23 mouse cellular contexts compared by ENCODE assay signal in the genomic region with DNA sequence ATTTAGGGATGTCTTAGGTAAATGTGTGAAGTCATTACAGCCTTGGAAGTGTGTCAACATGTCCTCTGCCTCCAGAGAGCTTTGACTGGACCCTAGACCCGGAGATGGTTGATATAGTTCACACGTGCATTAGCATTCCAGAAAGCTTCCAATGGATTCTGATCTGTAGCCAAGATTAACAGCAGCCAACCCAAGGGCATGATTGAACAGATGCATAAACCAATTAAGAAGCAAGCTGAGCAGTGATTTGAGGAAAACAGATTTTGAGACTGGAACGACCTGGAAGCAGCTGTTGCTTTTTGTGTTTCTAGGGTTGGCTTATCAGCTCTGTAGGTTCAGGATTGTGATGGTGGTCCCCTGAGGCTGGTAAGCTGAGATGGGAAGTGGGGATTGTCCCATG.
DNase-seq lines count a peak whose midpoint lies in the region; ATAC-seq and TF ChIP-seq lines count a peak whose summit lies in the region.
"Had no signal": no experiment of that assay in that cellular context is flagged by ENCODE, and none has a peak within 500 bp of the region (broad histone marks: within the 10 kb centered on the region; RNA-seq: fewer than 3 reads in every experiment).

No protein-coding gene starts in this region.

- 29% methylated on average over 3 of the region's 3 CpGs for WGBS in embryonic facial prominence, embryonic 14.5 days
- 74% methylated on average over 3 of the region's 3 CpGs for WGBS in embryonic facial prominence, embryonic 10.5 days
- 26% methylated on average over 3 of the region's 3 CpGs for WGBS in hindbrain, embryonic 16.5 days
- 61% methylated on average over 3 of the region's 3 CpGs for WGBS in hindbrain, embryonic 13.5 days
- 43% methylated on average over 3 of the region's 3 CpGs for WGBS in midbrain, embryonic 15.5 days
- WGBS in midbrain, embryonic 11.5 days, result 80% methylated on average over 3 of the region's 3 CpGs

- no peak overlapping the region for H3K4me3 ChIP-seq in embryonic facial prominence, embryonic 14.5 days (ENCODE audit: low read depth, low read length)
- no peak overlapping the region for H3K4me3 ChIP-seq in embryonic facial prominence, embryonic 10.5 days
- no peak overlapping the region for H3K4me3 ChIP-seq in hindbrain, embryonic 16.5 days (ENCODE audit: low read length)
- no peak overlapping the region for H3K4me3 ChIP-seq in hindbrain, embryonic 13.5 days
- no peak overlapping the region for H3K4me3 ChIP-seq in midbrain, embryonic 15.5 days
- no peak overlapping the region for H3K4me3 ChIP-seq in midbrain, embryonic 11.5 days (ENCODE audit: low read depth, low read length)
- H3K4me3 ChIP-seq: heart, adult 2 months; heart, embryonic 13.5 days; left cerebral cortex, adult 2 months; liver, embryonic 15.5 days had no signal

- no peaks in the 10 kb centered on the region for H3K27me3 ChIP-seq in embryonic facial prominence, embryonic 14.5 days (replicated peaks; ENCODE audit: control insufficient read depth, insufficient read depth, low read length)
- H3K27me3 ChIP-seq in embryonic facial prominence, embryonic 10.5 days (replicated peaks; ENCODE audit: low read depth, poor library complexity, severe bottlenecking), result no peaks in the 10 kb centered on the region
- H3K27me3 ChIP-seq in hindbrain, embryonic 16.5 days (replicated peaks; ENCODE audit: control insufficient read depth, insufficient read depth, low read length), result no peaks in the 10 kb centered on the region
- H3K27me3 ChIP-seq in hindbrain, embryonic 13.5 days, result no peaks in the 10 kb centered on the region
- no peaks in the 10 kb centered on the region for H3K27me3 ChIP-seq in midbrain, embryonic 15.5 days (replicated peaks)
- no peaks in the 10 kb centered on the region for H3K27me3 ChIP-seq in midbrain, embryonic 11.5 days (ENCODE audit: control insufficient read depth, insufficient read depth, low read length)
- H3K27me3 ChIP-seq: heart, embryonic 13.5 days; liver, embryonic 15.5 days had no signal

- peak; percentile 35 for DNase-seq in embryonic facial prominence, embryonic 14.5 days (ENCODE audit: low spot score)
- no peak for DNase-seq in embryonic facial prominence, embryonic 10.5 days (ENCODE audit: low spot score)
- DNase-seq in midbrain, embryonic 11.5 days (ENCODE audit: low spot score, missing footprints), result no peak
- DNase-seq in brain, embryonic 14.5 days (ENCODE audit: low read depth), result peak; percentile 77
- no peak for DNase-seq in left cerebral cortex, adult 11 months (ENCODE audit: low spot score)
- DNase-seq: adrenal gland, postnatal 14 days; cerebellum, adult 9-10 months; gastrocnemius, postnatal 36 days; heart, adult 2 months; heart, postnatal 14 days; kidney, adult 11 months; layer of hippocampus, adult 9-11 months; liver; right cerebral cortex, postnatal 25 days; spleen, adult 18-20 months had no signal

- H3K27ac ChIP-seq in embryonic facial prominence, embryonic 14.5 days (replicated peaks; ENCODE audit: low read depth, low read length), result no peak overlapping the region
- no peak overlapping the region for H3K27ac ChIP-seq in embryonic facial prominence, embryonic 10.5 days (replicated peaks)
- no peak overlapping the region for H3K27ac ChIP-seq in hindbrain, embryonic 16.5 days (ENCODE audit: low read depth, low read length)
- H3K27ac ChIP-seq in hindbrain, embryonic 13.5 days, result no peak overlapping the region
- no peak overlapping the region for H3K27ac ChIP-seq in midbrain, embryonic 15.5 days
- H3K27ac ChIP-seq in midbrain, embryonic 11.5 days (ENCODE audit: low read depth, low read length), result no peak overlapping the region
- H3K27ac ChIP-seq: heart, adult 2 months; heart, embryonic 13.5 days; kidney, postnatal 0 days; left cerebral cortex, adult 2 months; liver, embryonic 15.5 days; macrophage had no signal

- no peak for TF ChIP-seq CTCF in brain, embryonic 14.5 days (IDR thresholded peaks at IDR 0.05; ENCODE audit: borderline replicate concordance, extremely low read depth, insufficient read depth, insufficient read length)

- H3K9me3 ChIP-seq in embryonic facial prominence, embryonic 14.5 days (ENCODE audit: control insufficient read depth, low read length), result no peaks in the 10 kb centered on the region
- H3K9me3 ChIP-seq in embryonic facial prominence, embryonic 10.5 days, result no peaks in the 10 kb centered on the region
- no peaks in the 10 kb centered on the region for H3K9me3 ChIP-seq in hindbrain, embryonic 16.5 days (ENCODE audit: control insufficient read depth, low read length)
- H3K9me3 ChIP-seq in hindbrain, embryonic 13.5 days, result no peaks in the 10 kb centered on the region
- no peaks in the 10 kb centered on the region for H3K9me3 ChIP-seq in midbrain, embryonic 15.5 days
- H3K9me3 ChIP-seq in midbrain, embryonic 11.5 days (ENCODE audit: control insufficient read depth, low read length), result no peaks in the 10 kb centered on the region
- H3K9me3 ChIP-seq: heart, embryonic 13.5 days; liver, embryonic 15.5 days had no signal

- no peak for ATAC-seq in embryonic facial prominence, embryonic 14.5 days (ENCODE audit: low read depth)
- peak; percentile 73 for ATAC-seq in hindbrain, embryonic 16.5 days
- ATAC-seq in hindbrain, embryonic 13.5 days (ENCODE audit: low FRiP score), result no peak
- ATAC-seq in midbrain, embryonic 15.5 days (replicated peaks), result peak; percentile 37; the same call in 1 of the 2 replicates
- no peak for ATAC-seq in midbrain, embryonic 11.5 days (ENCODE audit: low FRiP score)

- no peaks in the 10 kb centered on the region for H3K36me3 ChIP-seq in embryonic facial prominence, embryonic 14.5 days (ENCODE audit: control insufficient read depth, insufficient read depth, low read length)
- H3K36me3 ChIP-seq in embryonic facial prominence, embryonic 10.5 days (replicated peaks), result no peaks in the 10 kb centered on the region
- no peaks in the 10 kb centered on the region for H3K36me3 ChIP-seq in hindbrain, embryonic 16.5 days (ENCODE audit: control insufficient read depth, insufficient read depth, low read length)
- H3K36me3 ChIP-seq in hindbrain, embryonic 13.5 days, result no peaks in the 10 kb centered on the region
- no peaks in the 10 kb centered on the region for H3K36me3 ChIP-seq in midbrain, embryonic 15.5 days (replicated peaks)
- H3K36me3 ChIP-seq in midbrain, embryonic 11.5 days (ENCODE audit: control insufficient read depth, insufficient read depth, low read length), result no peaks in the 10 kb centered on the region
- H3K36me3 ChIP-seq: heart, embryonic 13.5 days; liver, embryonic 15.5 days had no signal

- H3K9ac ChIP-seq in embryonic facial prominence, embryonic 14.5 days (ENCODE audit: low read depth, low read length), result no peak overlapping the region
- no peak overlapping the region for H3K9ac ChIP-seq in hindbrain, embryonic 16.5 days (ENCODE audit: low read depth, low read length)
- H3K9ac ChIP-seq in hindbrain, embryonic 13.5 days, result no peak overlapping the region
- H3K9ac ChIP-seq in midbrain, embryonic 15.5 days, result no peak overlapping the region
- H3K9ac ChIP-seq in midbrain, embryonic 11.5 days (ENCODE audit: low read length), result no peak overlapping the region
- H3K9ac ChIP-seq: heart, embryonic 13.5 days; liver, embryonic 15.5 days had no signal

- H3K4me1 ChIP-seq in embryonic facial prominence, embryonic 14.5 days (ENCODE audit: control insufficient read depth, insufficient read depth, low read length), result peaks cover 28% of the 10 kb centered on the region
- H3K4me1 ChIP-seq in embryonic facial prominence, embryonic 10.5 days, result peaks cover 5% of the 10 kb centered on the region
- peaks cover 5% of the 10 kb centered on the region; the same call in 1 of the 2 replicates for H3K4me1 ChIP-seq in hindbrain, embryonic 16.5 days (ENCODE audit: control insufficient read depth, insufficient read depth, low read depth, low read length)
- H3K4me1 ChIP-seq in hindbrain, embryonic 13.5 days (replicated peaks), result peaks cover 10% of the 10 kb centered on the region; the same call in 1 of the 2 replicates
- H3K4me1 ChIP-seq in midbrain, embryonic 15.5 days, result peaks cover 4% of the 10 kb centered on the region
- H3K4me1 ChIP-seq in midbrain, embryonic 11.5 days (ENCODE audit: control insufficient read depth, insufficient read depth, low read length), result no peaks in the 10 kb centered on the region

- H3K4me2 ChIP-seq in embryonic facial prominence, embryonic 14.5 days (ENCODE audit: low read depth, low read length), result no peak overlapping the region
- no peak overlapping the region for H3K4me2 ChIP-seq in hindbrain, embryonic 16.5 days (ENCODE audit: low read length)
- H3K4me2 ChIP-seq in hindbrain, embryonic 13.5 days, result no peak overlapping the region
- H3K4me2 ChIP-seq in midbrain, embryonic 15.5 days, result no peak overlapping the region
- H3K4me2 ChIP-seq in midbrain, embryonic 11.5 days, result no peak overlapping the region
- H3K4me2 ChIP-seq: heart, embryonic 13.5 days; liver, embryonic 15.5 days had no signal

- no peak for TF ChIP-seq POLR2A in brain, embryonic 14.5 days (IDR thresholded peaks at IDR 0.05; ENCODE audit: borderline replicate concordance, extremely low read depth, insufficient read depth, insufficient read length, poor library complexity, severe bottlenecking)

Comparison
In these comparisons a context has a peak if more than half of its experiments do, and no peak if none do; other contexts are left out.
1. ATAC-seq: peak in hindbrain, embryonic 16.5 days (single experiment) and midbrain, embryonic 15.5 days (single experiment); none in embryonic facial prominence, embryonic 14.5 days (single experiment), hindbrain, embryonic 13.5 days (single experiment) and midbrain, embryonic 11.5 days (single experiment).
2. DNase-seq: peak in embryonic facial prominence, embryonic 14.5 days (single experiment) and brain, embryonic 14.5 days (single experiment); none in embryonic facial prominence, embryonic 10.5 days (single experiment), midbrain, embryonic 11.5 days (single experiment) and left cerebral cortex, adult 11 months (single experiment).